Mouse (Mus musculus) left cerebral cortex, adult 8-10 months (tissue): ENCODE data around the gene Patz1. TPM values are rescaled to one million over a fixed set of nuclear protein-coding genes. Genes with fewer than 3 reads are reported as not detected.
A peak's percentile ranks its signal among the peaks of the same experiment; 100 is the strongest.

ENCODE experiments used
- DNase-seq, 2 experiments: peaks; one replicate each; pipeline ENCODE4 v3.0.0; 2022; ENCODE audit warnings: low spot score in 2 of 2
- total RNA-seq, 4 experiments: library from RNA; stranded (reverse); gene quantifications; 2 replicates each; pipeline ENCODE4 v1.2.4; 2022

Gene Patz1
- total RNA-seq = 10 to 100 TPM; 53.4 to 57.4 (median 54.1) TPM

- DNase-seq = peak in 1 of 2 experiments; percentile 59
Measured at GRCm38 (mm10) chr11:3288521-3289301, at the start of gene Patz1. Patz1 (plus strand) TSS chr11:3288874.

GRCm38 (mm10) chr11:3242395-3242794 is 46.3 kb upstream of the Patz1 start:
- DNase-seq = no peak

GRCm38 (mm10) chr11:3243771-3244170 is 44.9 kb upstream of the Patz1 start:
- DNase-seq = no peak

GRCm38 (mm10) chr11:3247387-3247786 is 41.3 kb upstream of the Patz1 start:
- DNase-seq = no peak

- no peak for DNase-seq
Measured at GRCm38 (mm10) chr11:3259537-3259936, 29.1 kb upstream of the Patz1 start.

GRCm38 (mm10) chr11:3265291-3266078 is 23.2 kb upstream of the Patz1 start:
- DNase-seq = peak in 1 of 2 experiments; percentile 26

- DNase-seq = peak; percentile 80 to 90
Measured at GRCm38 (mm10) chr11:3266079-3266685, 22.5 kb upstream of the Patz1 start, which contains the start of gene Drg1. Drg1 (minus strand) TSS chr11:3266415.

GRCm38 (mm10) chr11:3267133-3267532 is 21.5 kb upstream of the Patz1 start:
- DNase-seq = no peak

GRCm38 (mm10) chr11:3269241-3269640 is 19.4 kb upstream of the Patz1 start:
- DNase-seq = no peak

- no peak for DNase-seq
Measured at GRCm38 (mm10) chr11:3278351-3278750, 10.3 kb upstream of the Patz1 start.

- no peak for DNase-seq
Measured at GRCm38 (mm10) chr11:3279729-3280128, 8.9 kb upstream of the Patz1 start.

- no peak for DNase-seq
Measured at GRCm38 (mm10) chr11:3282887-3283286, 5.8 kb upstream of the Patz1 start.

- DNase-seq = no peak
Measured at GRCm38 (mm10) chr11:3283645-3284044, 5.0 kb upstream of the Patz1 start.

- no peak for DNase-seq
Measured at GRCm38 (mm10) chr11:3285940-3286339, 2.7 kb upstream of the Patz1 start.

GRCm38 (mm10) chr11:3287131-3287530 is 1.5 kb upstream of the Patz1 start:
- no peak for DNase-seq

GRCm38 (mm10) chr11:3287921-3288320 is 753 bp upstream of the Patz1 start:
- no peak for DNase-seq

- DNase-seq = peak in 1 of 2 experiments; percentile 76
Measured at GRCm38 (mm10) chr11:3289302-3289802, 678 bp downstream of the Patz1 start.

- DNase-seq = peak; percentile 82 to 83
Measured at GRCm38 (mm10) chr11:3289803-3290639, 1.3 kb downstream of the Patz1 start.

GRCm38 (mm10) chr11:3290640-3291310 is 2.1 kb downstream of the Patz1 start:
- DNase-seq = peak; percentile 41 to 60
